Mouse (Mus musculus) ES-Bruce4 (cell line): Measurements from ENCODE around the gene Cwc27.

ENCODE experiments used
- CTCF ChIP-seq: IDR thresholded peaks from one replicate; pipeline ENCODE4 v1.8.1; 2011; ENCODE audit warnings: low read depth, low read length
- POLR2A ChIP-seq: IDR thresholded peaks from one replicate; pipeline ENCODE4 v1.8.1; 2011; ENCODE audit warnings: low read length; ENCODE audit not compliant: insufficient read depth

DNA sequence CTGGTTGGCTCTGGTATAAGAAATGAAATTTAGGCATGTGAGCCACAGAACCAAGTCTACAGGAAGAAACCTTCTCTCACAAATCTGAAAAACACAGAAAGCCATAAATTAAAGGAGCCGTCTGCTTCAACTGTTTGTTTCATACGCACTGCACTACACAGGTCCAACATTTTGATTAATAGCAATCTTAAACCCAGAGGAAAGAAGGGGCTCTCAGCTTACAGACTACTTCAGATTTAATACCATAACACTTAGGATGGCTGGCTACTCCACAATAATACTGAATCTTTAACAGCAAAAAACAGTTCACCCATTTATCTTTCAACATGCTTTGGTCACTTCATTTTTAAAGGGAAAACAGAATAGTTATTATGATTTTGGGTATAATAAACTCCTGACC is 182.2 kb downstream of the Cwc27 start:
- TF ChIP-seq CTCF (no peak), POLR2A (no peak)
